8 mouse cellular contexts compared by ENCODE assay signal in genomic region chr11:101226065-101226701, GRCm38 (mm10). TPM values are rescaled to one million over a fixed set of nuclear protein-coding genes. Genes with fewer than 3 reads are reported as not detected.
DNase-seq lines count a peak whose midpoint lies in the region; ATAC-seq lines count a peak whose summit lies in the region.

TSS of gene Ezh1 (minus strand) at chr11:101226463.

- peak; percentile 91 to 97 for DNase-seq in adrenal gland, adult (ENCODE audit: inconsistent age in 2 of 2, low spot score in 1 of 2)
- DNase-seq in embryo, embryonic 10 days (ENCODE audit: low spot score): peak; percentile 91
- DNase-seq in gastrocnemius, postnatal 10 days: peak; percentile 86
- DNase-seq in induced T-regulatory cell, adult 2 months (ENCODE audit: low read depth): peak; percentile 94
- DNase-seq in left cerebral cortex, adult 8-10 months (ENCODE audit: low spot score in 2 of 2): peak; percentile 82 to 89
- peak; percentile 91 for DNase-seq in right cerebral cortex, adult 18-20 months
- peak; percentile 94 for DNase-seq in urinary bladder, adult 2 months (ENCODE audit: low spot score)

- peak; percentile 99 for ATAC-seq in megakaryocyte, adult 5-6 weeks (ENCODE audit: poor library complexity, severe bottlenecking)

RNA-seq across cellular contexts. Expression of gene Ezh1, which starts in this region (rescaled TPM):
- total RNA-seq in gastrocnemius, postnatal 10 days (2021): 10 to 100 TPM; 17.2 to 17.7 TPM
- 10 to 100 TPM; 62.4 to 63.9 (median 63.7) TPM for total RNA-seq in left cerebral cortex, adult 8-10 months (2022)
- 20.0 and 20.8 TPM in 2 replicates for total RNA-seq in megakaryocyte, adult 5-6 weeks (2015)
- 20.0 and 20.1 TPM in 2 replicates for total RNA-seq in megakaryocyte, adult 5-6 weeks (2017)
- 45.0 and 45.7 TPM in 2 replicates for polyA plus RNA-seq in urinary bladder, adult 2 months (2012; rRNA removed)

Comparison
In these comparisons a context has a peak if more than half of its experiments do, and no peak if none do; other contexts are left out.
1. Peak in every context shown above with its lines: DNase-seq and ATAC-seq.